Mouse (Mus musculus) megakaryocyte, embryonic 14.5 days (primary cell): ENCODE results near the gene Aggf1. TPM values are rescaled to one million over a fixed set of nuclear protein-coding genes. Genes with fewer than 3 reads are reported as not detected.
A peak's percentile ranks its signal among the peaks of the same experiment; 100 is the strongest.

Experiments
- H3K27me3 ChIP-seq: replicated peaks from 2 replicates; pipeline ENCODE3; 2012; ENCODE audit warnings: inconsistent platforms
- H3K36me3 ChIP-seq: replicated peaks from 2 replicates; pipeline ENCODE3; 2012; ENCODE audit warnings: low read length, inconsistent platforms, mixed read lengths
- H3K4me1 ChIP-seq: 2 replicates; pipeline ENCODE4 v1.6.1; 2012; ENCODE audit warnings: inconsistent platforms
- H3K4me3 ChIP-seq: replicated peaks from 2 replicates; pipeline ENCODE3; 2012; ENCODE audit warnings: moderate library complexity, mild to moderate bottlenecking, inconsistent platforms
- H3K9me3 ChIP-seq: 2 replicates; pipeline ENCODE4 v1.6.1; 2012; ENCODE audit warnings: inconsistent platforms
- FLI1 ChIP-seq: IDR thresholded peaks from 2 replicates; pipeline ENCODE4 v1.6.1; 2012; ENCODE audit warnings: low read length, inconsistent platforms, mixed read lengths
- GATA1 ChIP-seq: IDR thresholded peaks from 3 replicates; pipeline ENCODE4 v1.6.1; 2012; ENCODE audit warnings: mixed read lengths, low read length, inconsistent platforms, borderline replicate concordance
- polyA plus RNA-seq: library from polyadenylated mRNA; stranded (reverse); fragments of >175 nt; gene quantifications from 2 replicates; pipeline ENCODE4 v1.2.3, GENCODE M21; 2012; ENCODE audit warnings: low replicate concordance; ENCODE audit not compliant: insufficient read depth

Aggf1 gene
- polyA plus RNA-seq, 1 experiment, result 10.7 TPM

DNA sequence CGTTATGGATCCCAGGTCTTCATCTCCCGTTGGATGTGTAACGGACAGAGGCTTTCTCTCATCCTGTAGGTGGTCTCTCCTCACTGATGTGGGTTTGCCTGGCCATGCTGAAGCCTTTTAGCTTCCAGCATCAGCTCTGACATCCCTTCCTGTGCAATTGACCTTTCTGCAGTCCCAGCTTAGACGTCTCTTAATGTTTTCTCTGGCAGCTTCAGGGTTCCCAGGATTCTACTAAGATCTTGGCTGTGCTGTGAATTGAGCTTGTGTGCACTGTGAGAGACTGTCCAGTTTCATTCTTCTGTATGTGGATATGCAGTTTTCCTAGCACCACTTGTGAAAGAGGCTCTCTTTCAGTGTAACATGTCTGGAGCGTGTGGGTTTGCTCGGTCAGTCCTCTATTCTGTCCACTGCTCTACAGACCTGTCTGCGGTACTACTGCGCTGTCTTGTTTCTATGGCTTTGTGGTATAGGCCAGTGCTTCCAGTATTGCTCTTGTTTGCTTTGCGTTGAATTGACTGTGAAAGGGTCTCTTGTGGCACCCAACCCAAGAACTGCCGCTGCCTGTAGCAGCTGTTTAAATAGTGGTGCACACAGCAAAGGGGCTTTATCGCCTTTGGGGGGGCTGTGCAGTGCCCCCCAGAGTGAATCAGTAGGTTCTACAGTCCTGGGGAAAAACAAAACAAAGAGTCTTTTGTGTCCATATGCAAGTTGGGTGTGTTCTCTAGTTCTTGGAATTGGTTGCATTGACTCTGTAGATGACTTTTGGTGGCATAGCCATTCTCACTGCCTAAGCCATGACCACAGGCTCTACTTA is 42.9 kb downstream of the Aggf1 start:
- H3K36me3 ChIP-seq, result peaks cover 17% of the 10 kb centered on the region
- 0 out of 2 replicates have a peak, but pooled peaks cover 5% of the 10 kb centered on the region for H3K9me3 ChIP-seq
- H3K27me3 ChIP-seq, result peaks cover 3% of the 10 kb centered on the region
- H3K4me3 ChIP-seq, result no peak overlapping the region
- TF ChIP-seq GATA1, result no peak
- no peak for TF ChIP-seq FLI1
- peaks cover 19% of the 10 kb centered on the region for H3K4me1 ChIP-seq

DNA sequence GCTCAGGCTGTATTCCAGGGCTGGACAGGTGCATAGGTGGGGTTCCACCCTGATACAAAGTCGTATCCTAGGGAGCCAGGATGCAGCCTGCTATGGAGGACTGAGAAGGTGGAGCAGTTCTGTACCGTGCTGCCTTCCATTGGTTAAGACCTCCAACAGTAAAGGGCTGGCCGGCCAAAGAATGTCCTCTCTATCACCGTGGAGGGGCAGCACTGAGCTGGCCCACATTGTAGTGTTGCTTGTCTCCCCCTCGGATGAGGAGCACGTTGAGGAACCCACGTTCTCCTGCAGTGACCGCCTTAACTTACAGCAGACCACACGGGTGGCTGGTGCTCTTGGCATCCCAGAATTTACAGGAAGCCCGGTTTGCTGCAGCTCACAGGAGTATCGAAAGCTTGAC is 44.6 kb downstream of the Aggf1 start:
- Histone ChIP-seq H3K9me3 (0 out of 2 replicates have a peak, but pooled peaks cover 5% of the 10 kb centered on the region), H3K4me3 (no peak overlapping the region), H3K27me3 (peaks cover 3% of the 10 kb centered on the region), H3K4me1 (peaks cover 29% of the 10 kb centered on the region), H3K36me3 (peaks cover 2% of the 10 kb centered on the region)
- no peak for TF ChIP-seq GATA1
- TF ChIP-seq FLI1, result no peak

DNA sequence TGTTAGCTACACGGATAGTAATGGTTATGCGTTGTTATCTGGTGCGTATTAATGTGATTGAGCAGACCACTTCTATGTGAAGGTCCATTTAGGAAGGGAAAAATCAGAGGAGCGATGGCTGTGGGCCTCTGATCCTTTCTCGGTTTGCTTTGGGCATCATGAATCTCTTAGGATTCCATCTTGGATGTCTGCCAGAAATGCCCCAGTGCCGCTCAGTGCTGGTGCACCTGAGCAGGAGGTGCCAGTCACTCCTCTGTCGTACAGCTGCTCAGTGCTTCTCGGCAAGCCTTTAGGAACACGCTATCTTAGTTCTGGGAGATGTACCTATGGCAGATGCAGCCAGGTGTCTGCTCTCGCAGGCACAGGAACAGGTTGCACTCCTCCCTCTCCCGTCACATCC is 46.4 kb downstream of the Aggf1 start:
- Histone ChIP-seq H3K4me3 (no peak overlapping the region), H3K36me3 (no peaks in the 10 kb centered on the region), H3K9me3 (no peaks in the 10 kb centered on the region), H3K27me3 (peaks cover 13% of the 10 kb centered on the region), H3K4me1 (peaks cover 43% of the 10 kb centered on the region)
- TF ChIP-seq GATA1 (no peak), FLI1 (no peak)

DNA sequence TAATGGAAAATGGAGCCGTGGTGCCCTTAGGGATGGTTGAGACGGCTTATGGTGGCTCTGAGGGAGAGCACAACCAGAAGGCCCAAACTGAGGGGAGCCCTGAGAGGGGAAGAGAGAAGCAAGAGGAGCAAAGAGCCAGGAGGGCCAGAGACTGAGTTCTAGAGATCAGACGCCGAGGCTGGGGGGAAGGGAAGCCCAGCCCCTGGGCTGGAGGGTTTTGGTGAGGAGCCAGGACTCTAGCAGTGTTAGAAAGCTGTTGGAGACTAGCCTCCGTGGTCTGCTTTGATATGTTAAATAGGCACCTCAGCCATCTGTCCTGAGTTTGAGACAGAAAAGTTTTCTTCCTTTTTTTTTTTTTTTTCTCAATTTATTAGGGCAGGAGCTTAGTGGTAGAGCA is 47.8 kb downstream of the Aggf1 start:
- peak overlapping the region; percentile 83 for H3K4me3 ChIP-seq
- no peaks in the 10 kb centered on the region for H3K36me3 ChIP-seq
- H3K9me3 ChIP-seq, result no peaks in the 10 kb centered on the region
- H3K27me3 ChIP-seq, result peaks cover 19% of the 10 kb centered on the region
- TF ChIP-seq FLI1 (no peak), GATA1 (no peak)
- peaks cover 43% of the 10 kb centered on the region for H3K4me1 ChIP-seq

DNA sequence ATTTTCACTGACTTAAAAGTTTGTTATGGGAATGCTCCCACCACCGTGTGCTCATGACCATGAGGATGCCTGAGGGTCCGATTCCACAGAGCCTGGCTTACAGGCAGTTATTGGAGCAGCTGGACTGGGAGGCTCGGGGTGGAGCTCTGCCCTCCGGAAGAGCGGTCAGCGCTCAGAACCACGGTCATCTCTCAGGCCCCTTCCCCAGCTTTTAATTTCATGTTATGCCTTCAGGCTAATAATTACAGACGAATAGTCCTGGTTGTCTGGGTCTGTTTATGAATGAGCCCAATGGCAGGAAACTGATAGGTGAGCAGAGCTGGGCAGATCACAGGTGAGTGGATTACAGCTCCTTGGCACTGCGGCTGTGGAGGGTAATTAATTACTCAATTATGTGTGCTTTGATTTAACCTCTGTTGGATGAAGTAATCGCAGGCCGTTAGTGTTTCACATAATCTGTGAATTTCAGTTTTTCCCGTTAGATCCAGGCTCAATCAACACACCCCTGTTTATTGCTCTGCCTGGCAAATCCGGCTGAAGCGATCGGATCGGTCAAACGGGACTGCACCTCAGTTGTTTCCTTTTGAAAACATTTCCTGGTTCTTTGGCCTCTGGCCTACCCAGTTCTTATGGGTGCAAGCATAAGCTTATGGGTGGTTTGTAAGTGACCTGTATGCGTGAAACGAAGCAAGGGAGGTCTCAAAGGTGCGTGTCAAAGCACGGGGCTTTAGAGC is 48.4 kb downstream of the Aggf1 start:
- peaks cover 43% of the 10 kb centered on the region for H3K4me1 ChIP-seq
- TF ChIP-seq FLI1 (no peak), GATA1 (no peak)
- H3K27me3 ChIP-seq, result peaks cover 19% of the 10 kb centered on the region
- peak overlapping the region; percentile 83 for H3K4me3 ChIP-seq
- H3K36me3 ChIP-seq, result no peaks in the 10 kb centered on the region
- no peaks in the 10 kb centered on the region for H3K9me3 ChIP-seq

GRCm38 (mm10) chr13:95325907-95326550 is 49.1 kb downstream of the Aggf1 start:
- H3K4me1 ChIP-seq, result peaks cover 36% of the 10 kb centered on the region
- TF ChIP-seq FLI1, result no peak
- TF ChIP-seq GATA1, result no peak
- H3K4me3 ChIP-seq, result peak overlapping the region; percentile 96
- H3K27me3 ChIP-seq, result peaks cover 24% of the 10 kb centered on the region
- H3K36me3 ChIP-seq, result no peaks in the 10 kb centered on the region
- no peaks in the 10 kb centered on the region for H3K9me3 ChIP-seq

GRCm38 (mm10) chr13:95325080-95325906 is 49.9 kb downstream of the Aggf1 start:
- Histone ChIP-seq H3K36me3 (no peaks in the 10 kb centered on the region), H3K4me3 (peak overlapping the region; percentile 96), H3K27me3 (peaks cover 21% of the 10 kb centered on the region), H3K4me1 (peaks cover 31% of the 10 kb centered on the region), H3K9me3 (no peaks in the 10 kb centered on the region)
- TF ChIP-seq GATA1, result no peak
- no peak for TF ChIP-seq FLI1

DNA sequence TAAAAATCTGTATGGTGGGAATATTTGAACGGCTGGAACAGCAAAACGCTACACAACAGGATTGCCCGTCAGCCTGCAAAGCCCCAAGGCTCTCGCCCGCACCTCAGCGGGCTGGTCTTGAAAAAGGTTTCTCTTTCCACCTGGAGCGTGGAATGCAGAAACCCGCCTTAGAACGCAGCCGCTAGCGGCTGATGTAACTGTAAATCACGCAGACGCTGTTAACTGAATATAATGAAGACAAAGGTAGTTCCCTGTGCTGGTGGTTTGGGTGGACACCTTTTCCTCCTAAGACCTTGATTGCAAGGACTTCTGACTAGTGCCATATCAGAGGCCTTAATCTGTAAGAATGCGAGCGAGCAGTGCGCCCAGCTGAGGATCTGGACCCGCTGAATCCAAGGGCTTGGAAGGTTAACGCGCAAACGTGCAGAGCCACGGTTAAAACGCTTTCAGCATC is 50.5 kb downstream of the Aggf1 start:
- no peaks in the 10 kb centered on the region for H3K9me3 ChIP-seq
- TF ChIP-seq GATA1, result no peak
- no peak for TF ChIP-seq FLI1
- peak overlapping the region; percentile 96 for H3K4me3 ChIP-seq
- peaks cover 22% of the 10 kb centered on the region for H3K27me3 ChIP-seq
- H3K4me1 ChIP-seq, result peaks cover 31% of the 10 kb centered on the region
- no peaks in the 10 kb centered on the region for H3K36me3 ChIP-seq

GRCm38 (mm10) chr13:95323950-95324625 is 51.1 kb downstream of the Aggf1 start:
- Histone ChIP-seq H3K27me3 (peaks cover 27% of the 10 kb centered on the region), H3K9me3 (no peaks in the 10 kb centered on the region), H3K4me1 (peaks cover 27% of the 10 kb centered on the region), H3K36me3 (no peaks in the 10 kb centered on the region), H3K4me3 (peak overlapping the region; percentile 96)
- TF ChIP-seq GATA1 (no peak), FLI1 (no peak)
